In genomic region chr3:37257776-37258175, GRCm38 (mm10) we compare ENCODE assay signal across 26 mouse cellular contexts. TPM values are rescaled to one million over a fixed set of nuclear protein-coding genes. Genes with fewer than 3 reads are reported as not detected.
"Had no signal": no experiment of that assay in that cellular context is flagged by ENCODE, and none has a peak within 500 bp of the region (broad histone marks: within the 10 kb centered on the region; RNA-seq: fewer than 3 reads in every experiment).

No protein-coding gene starts in this region.

- H3K36me3 ChIP-seq: midbrain, embryonic 10.5 days; midbrain, embryonic 12.5 days; neural tube, embryonic 13.5 days; neural tube, embryonic 15.5 days had no signal

- H3K4me1 ChIP-seq: midbrain, embryonic 10.5 days; midbrain, embryonic 12.5 days; neural tube, embryonic 13.5 days; neural tube, embryonic 15.5 days had no signal

- H3K4me2 ChIP-seq: lung, embryonic 14.5 days; midbrain, embryonic 12.5 days; neural tube, embryonic 13.5 days; neural tube, embryonic 15.5 days had no signal

- ATAC-seq: liver, postnatal 0 days; midbrain, embryonic 16.5 days had no signal

- H3K9me3 ChIP-seq: midbrain, embryonic 10.5 days; midbrain, embryonic 12.5 days; neural tube, embryonic 13.5 days; neural tube, embryonic 15.5 days had no signal

- H3K4me3 ChIP-seq: midbrain, embryonic 10.5 days; midbrain, embryonic 12.5 days; myocyte; neural tube, embryonic 13.5 days; neural tube, embryonic 15.5 days had no signal

- H3K27ac ChIP-seq: midbrain, embryonic 10.5 days; midbrain, embryonic 12.5 days; neural tube, embryonic 13.5 days; neural tube, embryonic 15.5 days had no signal

- H3K9ac ChIP-seq: liver, postnatal 0 days; lung, embryonic 14.5 days; midbrain, embryonic 12.5 days; neural tube, embryonic 13.5 days; neural tube, embryonic 15.5 days had no signal

- DNase-seq: liver, postnatal 0 days; lung, embryonic 14.5 days; lung, postnatal 10 days; lung, postnatal 4 days; midbrain, embryonic 14.5 days; retina, postnatal 1 day; right cerebral cortex, adult 18-20 months; right cerebral cortex, postnatal 25 days; right cerebral cortex, postnatal 4 days; spleen, adult 18-20 months; thymus, adult 18-20 months; thymus, postnatal 14 days; thymus, postnatal 36 days had no signal

- H3K27me3 ChIP-seq: midbrain, embryonic 12.5 days; neural tube, embryonic 13.5 days; neural tube, embryonic 15.5 days had no signal

RNA-seq across cellular contexts. Expression of gene Il21, which starts 25.3 kb away (rescaled TPM):
- total RNA-seq: megakaryocyte, adult 5-6 weeks; megakaryocyte-erythroid progenitor cell, adult 5-6 weeks had no signal
- polyA plus RNA-seq: liver, postnatal 0 days; lung, embryonic 14.5 days; lung, embryonic 16.5 days; midbrain, embryonic 10.5 days; midbrain, embryonic 12.5 days; midbrain, embryonic 14.5 days; midbrain, embryonic 16.5 days; myocyte; neural tube, embryonic 11.5 days; neural tube, embryonic 13.5 days; neural tube, embryonic 15.5 days; small intestine, adult 2 months; stomach, embryonic 14.5 days; stomach, embryonic 16.5 days had no signal

RNA-seq across cellular contexts. Expression of gene Cetn4, which starts 54.7 kb away (rescaled TPM):
- polyA plus RNA-seq: small intestine, adult 2 months had no signal
